Mouse (Mus musculus): ENCODE data around the gene Chchd6.
A peak's percentile ranks its signal among the peaks of the same experiment; 100 is the strongest.

Chchd6 gene

GRCm38 (mm10) chr6:89359771-89360708, 235.4 kb downstream of the Chchd6 start:
- DNase-seq (ENCODE audit: low read depth), result no peak

GRCm38 (mm10) chr6:89359192-89359591, 236.3 kb downstream of the Chchd6 start:
- no peak for DNase-seq (ENCODE audit: low read depth)

GRCm38 (mm10) chr6:89355661-89356060, 239.8 kb downstream of the Chchd6 start:
- no peak for DNase-seq (ENCODE audit: low read depth)

GRCm38 (mm10) chr6:89354726-89355125, 240.7 kb downstream of the Chchd6 start:
- DNase-seq (ENCODE audit: low read depth), result no peak

GRCm38 (mm10) chr6:89354076-89354475, 241.4 kb downstream of the Chchd6 start:
- DNase-seq (ENCODE audit: low read depth), result no peak

- DNase-seq (ENCODE audit: low read depth), result no peak
Measured at GRCm38 (mm10) chr6:89353101-89353500, 242.4 kb downstream of the Chchd6 start.

- no peak for DNase-seq (ENCODE audit: low read depth)
Measured at GRCm38 (mm10) chr6:89351441-89352137, 243.9 kb downstream of the Chchd6 start.

GRCm38 (mm10) chr6:89350520-89350919, 244.9 kb downstream of the Chchd6 start:
- DNase-seq (ENCODE audit: low read depth), result no peak

GRCm38 (mm10) chr6:89350037-89350515, 245.4 kb downstream of the Chchd6 start:
- no peak for DNase-seq (ENCODE audit: low read depth)

- DNase-seq (ENCODE audit: low read depth), result no peak
Measured at GRCm38 (mm10) chr6:89348363-89348762, 247.1 kb downstream of the Chchd6 start.

GRCm38 (mm10) chr6:89347792-89348191, 247.7 kb downstream of the Chchd6 start:
- DNase-seq (ENCODE audit: low read depth), result no peak

- no peak for DNase-seq (ENCODE audit: low read depth)
Measured at GRCm38 (mm10) chr6:89345855-89346254, 249.6 kb downstream of the Chchd6 start.

GRCm38 (mm10) chr6:89345486-89345785, 250.0 kb downstream of the Chchd6 start:
- DNase-seq (ENCODE audit: low read depth), result no peak

GRCm38 (mm10) chr6:89344613-89345485, 250.6 kb downstream of the Chchd6 start:
- DNase-seq (ENCODE audit: low read depth), result peak; percentile 13

GRCm38 (mm10) chr6:89341981-89342380, 253.5 kb downstream of the Chchd6 start:
- DNase-seq (ENCODE audit: low read depth), result no peak

- no peak for DNase-seq (ENCODE audit: low read depth)
Measured at GRCm38 (mm10) chr6:89339447-89339846, 256.0 kb downstream of the Chchd6 start.

- DNase-seq (ENCODE audit: low read depth), result no peak
Measured at GRCm38 (mm10) chr6:89338733-89339132, 256.7 kb downstream of the Chchd6 start.

GRCm38 (mm10) chr6:89337574-89337973, 257.9 kb downstream of the Chchd6 start:
- no peak for DNase-seq (ENCODE audit: low read depth)

- DNase-seq (ENCODE audit: low read depth), result no peak
Measured at GRCm38 (mm10) chr6:89333964-89334702, 261.3 kb downstream of the Chchd6 start.
